Mouse (Mus musculus) urinary bladder, postnatal 25 days (tissue): Measurements from ENCODE around the gene Surf2.

Experiments
- DNase-seq: peaks from one replicate; pipeline ENCODE4 v3.0.0; 2022; ENCODE audit warnings: low spot score

Surf2 gene

DNA sequence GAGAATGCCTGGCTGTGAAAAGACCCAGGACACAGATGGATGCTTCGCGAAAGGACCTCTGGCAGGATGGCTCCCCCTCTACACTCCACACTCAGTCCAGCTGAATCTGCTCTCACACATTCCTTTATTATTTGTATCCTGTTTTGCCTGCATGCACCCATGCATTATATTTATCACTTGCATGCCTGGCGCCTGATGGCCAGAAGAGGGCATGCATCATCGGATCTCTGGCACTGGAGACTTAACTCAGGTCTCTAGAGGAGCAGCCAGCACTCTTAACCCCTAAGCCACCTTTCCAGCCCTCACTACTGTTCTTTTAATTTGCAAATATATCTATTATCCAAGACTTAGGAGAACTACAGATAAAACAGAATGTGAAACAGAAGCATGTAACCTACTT, 44.6 kb downstream of the Surf2 start:
- DNase-seq, result no peak

DNA sequence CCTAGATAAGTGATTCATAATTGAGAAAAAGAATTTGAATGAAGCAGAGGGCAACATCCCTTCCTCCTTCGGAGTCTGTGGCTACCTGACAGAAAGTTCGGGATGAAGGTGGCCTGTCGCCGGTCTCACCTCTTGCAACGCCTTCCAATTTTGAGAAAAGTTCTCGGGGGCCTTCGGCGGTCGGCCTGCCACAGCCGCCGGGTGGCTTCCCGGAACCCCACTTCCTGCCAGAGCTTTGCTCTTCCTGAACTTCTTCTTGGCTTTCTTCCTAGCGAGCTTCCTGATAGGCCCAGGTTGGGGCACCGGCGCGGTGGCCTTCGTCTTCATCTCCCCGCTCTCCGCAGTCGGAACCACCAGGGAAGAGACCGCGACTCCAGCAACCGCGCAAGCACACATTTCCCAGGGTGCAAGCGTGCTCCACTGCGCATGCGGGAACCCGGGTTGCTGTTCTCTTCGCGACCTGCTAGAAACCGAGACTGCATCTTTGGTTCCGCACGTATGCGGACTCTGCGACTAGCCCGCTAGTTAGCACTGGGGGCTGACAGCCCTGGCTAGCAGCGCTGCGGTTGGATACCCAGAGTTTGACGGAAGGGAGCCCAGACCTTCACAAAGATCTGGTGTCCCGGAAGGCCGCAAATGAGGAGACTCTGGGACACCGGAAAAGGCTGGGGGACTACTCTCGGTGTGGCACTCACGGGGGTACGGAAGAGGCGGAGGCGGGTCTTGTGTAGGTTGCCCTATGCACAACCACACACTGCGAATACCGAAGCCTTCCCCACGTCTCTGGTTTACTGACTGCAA, 48.0 kb downstream of the Surf2 start, which contains the start of gene Rexo4:
Rexo4 (minus strand) TSS at position 464 of the 801 bp plus-strand sequence.
- DNase-seq, result peak; percentile 92

- no peak for DNase-seq
Measured at GRCm38 (mm10) chr2:26964724-26965370, 48.7 kb downstream of the Surf2 start.

GRCm38 (mm10) chr2:26967262-26967661, 51.1 kb downstream of the Surf2 start:
- DNase-seq, result no peak
